Mouse (Mus musculus) WW6 (cell line): ENCODE results near the gene Klhl28.

Experiments
- DNase-seq: peaks from one replicate; pipeline ENCODE4 v3.0.0-alpha.2; 2013; ENCODE audit warnings: low read depth, low spot score

Klhl28 gene

GRCm38 (mm10) chr12:64965124-64966026, at the start of gene Klhl28, which contains the start of gene Togaram1:
Gene Klhl28, minus strand, starts transcription at chr12:64965534.
Gene Togaram1, plus strand, starts transcription at chr12:64965804.
- peak; percentile 97 for DNase-seq

- DNase-seq, result no peak
Observed at GRCm38 (mm10) chr12:65007725-65008124, 42.4 kb upstream of the Klhl28 start.

GRCm38 (mm10) chr12:64977518-64977917, 12.2 kb upstream of the Klhl28 start:
- DNase-seq, result no peak

- DNase-seq, result no peak
Observed at GRCm38 (mm10) chr12:64976191-64976590, 10.9 kb upstream of the Klhl28 start.

- DNase-seq, result no peak
Observed at GRCm38 (mm10) chr12:64975558-64975957, 10.2 kb upstream of the Klhl28 start.

- no peak for DNase-seq
Observed at GRCm38 (mm10) chr12:64972063-64972462, 6.7 kb upstream of the Klhl28 start.

- DNase-seq, result no peak
Observed at GRCm38 (mm10) chr12:64971399-64971798, 6.1 kb upstream of the Klhl28 start.

- no peak for DNase-seq
Observed at GRCm38 (mm10) chr12:64968067-64968466, 2.7 kb upstream of the Klhl28 start.

GRCm38 (mm10) chr12:64967470-64967869, 2.1 kb upstream of the Klhl28 start:
- no peak for DNase-seq

- DNase-seq, result no peak
Observed at GRCm38 (mm10) chr12:64966652-64967435, 1.5 kb upstream of the Klhl28 start.

- DNase-seq, result no peak
Observed at GRCm38 (mm10) chr12:64966101-64966631, 832 bp upstream of the Klhl28 start.

- no peak for DNase-seq
Observed at GRCm38 (mm10) chr12:64964560-64964959, 774 bp downstream of the Klhl28 start.

GRCm38 (mm10) chr12:64937493-64937892, 27.8 kb downstream of the Klhl28 start:
- no peak for DNase-seq

GRCm38 (mm10) chr12:64917578-64918471, 47.5 kb downstream of the Klhl28 start, which contains the start of gene Gm527:
Gene Gm527, plus strand, starts transcription at chr12:64917906.
- peak; percentile 81 for DNase-seq

- no peak for DNase-seq
Observed at GRCm38 (mm10) chr12:64916735-64917134, 48.6 kb downstream of the Klhl28 start.

GRCm38 (mm10) chr12:64912996-64913395, 52.3 kb downstream of the Klhl28 start:
- no peak for DNase-seq

- no peak for DNase-seq
Observed at GRCm38 (mm10) chr12:64903186-64903585, 62.1 kb downstream of the Klhl28 start.

- no peak for DNase-seq
Observed at GRCm38 (mm10) chr12:64902506-64902905, 62.8 kb downstream of the Klhl28 start.

GRCm38 (mm10) chr12:64897060-64897730, 68.1 kb downstream of the Klhl28 start:
- no peak for DNase-seq
